Mouse (Mus musculus) NIH3T3 (cell line): Measurements from ENCODE around the gene Ccdc38.

Source experiments
- DNase-seq: peaks from one replicate; pipeline ENCODE4 v3.0.0-alpha.2; 2012; ENCODE audit warnings: low read depth

Gene Ccdc38

GRCm38 (mm10) chr10:93540431-93541210, at the start of gene Ccdc38:
TSS of gene Ccdc38 (plus strand) at chr10:93540632.
- DNase-seq: no peak

- no peak for DNase-seq
Measured at GRCm38 (mm10) chr10:93500864-93501263, 39.6 kb upstream of the Ccdc38 start.

GRCm38 (mm10) chr10:93501346-93501745, 39.1 kb upstream of the Ccdc38 start:
- no peak for DNase-seq

GRCm38 (mm10) chr10:93508383-93508970, 32.0 kb upstream of the Ccdc38 start:
- DNase-seq: peak; percentile 42

GRCm38 (mm10) chr10:93509532-93510153, 30.8 kb upstream of the Ccdc38 start:
- no peak for DNase-seq

- DNase-seq: no peak
Measured at GRCm38 (mm10) chr10:93515419-93515818, 25.0 kb upstream of the Ccdc38 start.

GRCm38 (mm10) chr10:93515927-93516326, 24.5 kb upstream of the Ccdc38 start:
- DNase-seq: no peak

- no peak for DNase-seq
Measured at GRCm38 (mm10) chr10:93517754-93518153, 22.7 kb upstream of the Ccdc38 start.

- peak; percentile 75 for DNase-seq
Measured at GRCm38 (mm10) chr10:93518186-93518585, 22.2 kb upstream of the Ccdc38 start.

GRCm38 (mm10) chr10:93518620-93519019, 21.8 kb upstream of the Ccdc38 start:
- no peak for DNase-seq

- DNase-seq: no peak
Measured at GRCm38 (mm10) chr10:93519159-93519558, 21.3 kb upstream of the Ccdc38 start.

GRCm38 (mm10) chr10:93519756-93520155, 20.7 kb upstream of the Ccdc38 start:
- no peak for DNase-seq

GRCm38 (mm10) chr10:93520994-93521393, 19.4 kb upstream of the Ccdc38 start:
- DNase-seq: peak; percentile 73

- no peak for DNase-seq
Measured at GRCm38 (mm10) chr10:93525329-93525728, 15.1 kb upstream of the Ccdc38 start.

- no peak for DNase-seq
Measured at GRCm38 (mm10) chr10:93538287-93538686, 2.1 kb upstream of the Ccdc38 start.

GRCm38 (mm10) chr10:93538818-93539217, 1.6 kb upstream of the Ccdc38 start:
- DNase-seq: no peak

GRCm38 (mm10) chr10:93539775-93540430, 529 bp upstream of the Ccdc38 start, which contains the start of gene Amdhd1:
TSS of gene Amdhd1 (minus strand) at chr10:93540033.
- no peak for DNase-seq

GRCm38 (mm10) chr10:93541585-93541984, 1.2 kb downstream of the Ccdc38 start:
- no peak for DNase-seq

GRCm38 (mm10) chr10:93542356-93542755, 1.9 kb downstream of the Ccdc38 start:
- DNase-seq: no peak

GRCm38 (mm10) chr10:93543176-93543575, 2.7 kb downstream of the Ccdc38 start:
- DNase-seq: no peak

- peak; percentile 57 for DNase-seq
Measured at GRCm38 (mm10) chr10:93544172-93544571, 3.7 kb downstream of the Ccdc38 start.

- DNase-seq: no peak
Measured at GRCm38 (mm10) chr10:93547741-93548270, 7.4 kb downstream of the Ccdc38 start.
